Mouse (Mus musculus) retina, adult 2 months (tissue): ENCODE measurements around the gene C1ql4.

Experiments used
- DNase-seq: peaks from one replicate; pipeline ENCODE4 v3.0.0-alpha.2; 2012; ENCODE audit warnings: low read depth, low spot score

C1ql4 gene

GRCm38 (mm10) chr15:99087253-99088075, at the start of gene C1ql4:
Gene C1ql4 (minus strand): TSS chr15:99087817.
- no peak for DNase-seq

GRCm38 (mm10) chr15:99129956-99130910, 42.6 kb upstream of the C1ql4 start:
- DNase-seq: no peak

- DNase-seq: peak; percentile 55
Observed at GRCm38 (mm10) chr15:99129441-99129840, 41.8 kb upstream of the C1ql4 start.

GRCm38 (mm10) chr15:99127851-99128522, 40.4 kb upstream of the C1ql4 start:
- no peak for DNase-seq

- DNase-seq: no peak
Observed at GRCm38 (mm10) chr15:99126816-99127365, 39.3 kb upstream of the C1ql4 start.

- DNase-seq: peak; percentile 48
Observed at GRCm38 (mm10) chr15:99126081-99126815, 38.6 kb upstream of the C1ql4 start.

GRCm38 (mm10) chr15:99125711-99126080, 38.1 kb upstream of the C1ql4 start, which contains the start of gene Spats2:
Gene Spats2 (plus strand): TSS chr15:99125916.
- no peak for DNase-seq

- no peak for DNase-seq
Observed at GRCm38 (mm10) chr15:99122642-99123041, 35.0 kb upstream of the C1ql4 start.

GRCm38 (mm10) chr15:99120814-99121213, 33.2 kb upstream of the C1ql4 start:
- no peak for DNase-seq

- no peak for DNase-seq
Observed at GRCm38 (mm10) chr15:99116539-99116938, 28.9 kb upstream of the C1ql4 start.

- DNase-seq: no peak
Observed at GRCm38 (mm10) chr15:99115065-99115423, 27.4 kb upstream of the C1ql4 start.

GRCm38 (mm10) chr15:99114312-99115064, 26.9 kb upstream of the C1ql4 start:
- DNase-seq: no peak

- no peak for DNase-seq
Observed at GRCm38 (mm10) chr15:99113396-99113975, 25.9 kb upstream of the C1ql4 start.

GRCm38 (mm10) chr15:99112843-99113395, 25.3 kb upstream of the C1ql4 start:
- DNase-seq: no peak

GRCm38 (mm10) chr15:99111809-99112208, 24.2 kb upstream of the C1ql4 start:
- DNase-seq: no peak

- DNase-seq: no peak
Observed at GRCm38 (mm10) chr15:99111139-99111538, 23.5 kb upstream of the C1ql4 start.

- no peak for DNase-seq
Observed at GRCm38 (mm10) chr15:99107866-99108265, 20.2 kb upstream of the C1ql4 start.

GRCm38 (mm10) chr15:99105238-99105637, 17.6 kb upstream of the C1ql4 start:
- DNase-seq: no peak

GRCm38 (mm10) chr15:99099984-99100383, 12.4 kb upstream of the C1ql4 start:
- DNase-seq: no peak
